Mouse (Mus musculus) spleen, embryonic (tissue): ENCODE data around the gene Usp7.

Experiments
- CTCF ChIA-PET: fragments of 350-600 bp; sonication (Branson Sonifier 250); formaldehyde crosslinking; loops from one replicate; lab custom pipeline; 2022; lab: Charles Lee

The Usp7 gene

GRCm38 (mm10) chr16:8650007-8650406 lies 142.1 kb downstream of the Usp7 start:
- CTCF ChIA-PET: no interaction called here

GRCm38 (mm10) chr16:8645546-8645945 lies 146.6 kb downstream of the Usp7 start:
- CTCF ChIA-PET: no interaction called here

GRCm38 (mm10) chr16:8643855-8644254 lies 148.3 kb downstream of the Usp7 start:
- CTCF ChIA-PET: no interaction called here
